Mouse (Mus musculus): Measurements from ENCODE around the gene Nmu. TPM values are rescaled to one million over a fixed set of nuclear protein-coding genes. Genes with fewer than 3 reads are reported as not detected.
A peak's percentile ranks its signal among the peaks of the same experiment; 100 is the strongest.

Gene Nmu
- polyA plus RNA-seq, 1 experiment from 2014 or later, result 10.1 TPM

- no peak overlapping the region for H3K9ac ChIP-seq (ENCODE audit: low read length)
- H3K4me3 ChIP-seq (ENCODE audit: low read depth, low read length), result no peak overlapping the region
- H3K36me3 ChIP-seq (ENCODE audit: control insufficient read depth, insufficient read depth, low read length), result no peaks in the 10 kb centered on the region
- peak; percentile 29 for TF ChIP-seq CTCF (IDR thresholded peaks at IDR 0.05; ENCODE audit: low read depth)
- no peak for TF ChIP-seq EP300 (optimal IDR thresholded peaks at IDR 0.05)
- WGBS, result 54% methylated on average over 7 of the region's 7 CpGs
- H3K27me3 ChIP-seq (ENCODE audit: control insufficient read depth, insufficient read depth, low read length), result no peaks in the 10 kb centered on the region
- DNase-seq (ENCODE audit: low spot score) (no peak), ATAC-seq (ENCODE audit: low FRiP score, low TSS enrichment) (no peak)
- no peak overlapping the region for H3K27ac ChIP-seq (replicated peaks)
- no peak overlapping the region for H3K4me2 ChIP-seq (replicated peaks; ENCODE audit: low read depth)
- no peaks in the 10 kb centered on the region for H3K4me1 ChIP-seq (replicated peaks; ENCODE audit: control insufficient read depth, insufficient read depth)
- H3K9me3 ChIP-seq (ENCODE audit: control insufficient read depth, low read length), result no peaks in the 10 kb centered on the region
Measured at GRCm38 (mm10) chr5:76351953-76352611, 11.5 kb downstream of the Nmu start.

GRCm38 (mm10) chr5:76351537-76351936, 12.1 kb downstream of the Nmu start:
- 84% methylated on average over 5 of the region's 5 CpGs for WGBS

GRCm38 (mm10) chr5:76346137-76346536, 17.5 kb downstream of the Nmu start:
- Histone ChIP-seq H3K4me3 (ENCODE audit: low read depth, low read length) (no peak overlapping the region), H3K9ac (ENCODE audit: low read length) (no peak overlapping the region), H3K4me2 (replicated peaks; ENCODE audit: low read depth) (no peak overlapping the region), H3K4me1 (replicated peaks; ENCODE audit: control insufficient read depth, insufficient read depth) (no peaks in the 10 kb centered on the region), H3K36me3 (ENCODE audit: control insufficient read depth, insufficient read depth, low read length) (no peaks in the 10 kb centered on the region), H3K9me3 (ENCODE audit: control insufficient read depth, low read length) (no peaks in the 10 kb centered on the region), H3K27me3 (ENCODE audit: control insufficient read depth, insufficient read depth, low read length) (no peaks in the 10 kb centered on the region), H3K27ac (replicated peaks) (peak overlapping the region; percentile 65; the same call in 1 of the 2 replicates)
- TF ChIP-seq CTCF (IDR thresholded peaks at IDR 0.05; ENCODE audit: low read depth) (no peak), EP300 (optimal IDR thresholded peaks at IDR 0.05) (peak; percentile 78)
- WGBS, result 40% methylated on average over 2 of the region's 2 CpGs
- ATAC-seq (ENCODE audit: low FRiP score, low TSS enrichment) (peak; percentile 91), DNase-seq (ENCODE audit: low spot score) (peak; percentile 56)

More at GRCm38 (mm10) chr5:76351537-76351936, 12.1 kb downstream of the Nmu start:
- H3K9ac ChIP-seq (ENCODE audit: low read length), result no peak overlapping the region
- no peak overlapping the region for H3K4me3 ChIP-seq (ENCODE audit: low read depth, low read length)
- no peak for ATAC-seq (ENCODE audit: low FRiP score, low TSS enrichment)
- H3K27me3 ChIP-seq (ENCODE audit: control insufficient read depth, insufficient read depth, low read length), result no peaks in the 10 kb centered on the region
- no peak overlapping the region for H3K4me2 ChIP-seq (replicated peaks; ENCODE audit: low read depth)
- no peak for DNase-seq (ENCODE audit: low spot score)
- no peak overlapping the region for H3K27ac ChIP-seq (replicated peaks)
- no peak for TF ChIP-seq EP300 (optimal IDR thresholded peaks at IDR 0.05)
- no peak for TF ChIP-seq CTCF (IDR thresholded peaks at IDR 0.05; ENCODE audit: low read depth)
- no peaks in the 10 kb centered on the region for H3K4me1 ChIP-seq (replicated peaks; ENCODE audit: control insufficient read depth, insufficient read depth)
- no peaks in the 10 kb centered on the region for H3K9me3 ChIP-seq (ENCODE audit: control insufficient read depth, low read length)
- H3K36me3 ChIP-seq (ENCODE audit: control insufficient read depth, insufficient read depth, low read length), result no peaks in the 10 kb centered on the region

DNA sequence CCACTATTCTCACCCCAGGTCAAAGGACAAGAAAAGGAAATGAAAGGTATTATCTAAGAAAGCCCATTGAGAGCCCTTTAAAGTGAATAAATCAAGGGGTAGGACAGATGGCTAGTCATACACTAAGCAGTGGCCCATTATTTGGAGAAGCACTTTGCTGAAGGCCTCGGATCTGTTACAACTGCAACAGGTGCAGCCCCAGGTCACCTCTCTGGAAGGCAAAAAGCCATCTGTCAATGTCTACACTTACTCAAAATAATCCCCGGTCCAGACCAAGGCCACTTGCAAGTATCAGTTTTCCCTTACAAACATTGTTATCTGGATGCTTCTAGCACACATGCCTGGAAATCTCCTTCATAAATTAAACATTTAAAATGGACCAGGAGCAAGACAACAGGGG, 22.7 kb downstream of the Nmu start:
- H3K36me3 ChIP-seq (ENCODE audit: control insufficient read depth, insufficient read depth, low read length), result no peaks in the 10 kb centered on the region
- H3K9ac ChIP-seq (ENCODE audit: low read length), result no peak overlapping the region
- DNase-seq (ENCODE audit: low spot score) (no peak), ATAC-seq (ENCODE audit: low FRiP score, low TSS enrichment) (no peak)
- H3K27ac ChIP-seq (replicated peaks), result no peak overlapping the region
- TF ChIP-seq CTCF (IDR thresholded peaks at IDR 0.05; ENCODE audit: low read depth) (no peak), EP300 (optimal IDR thresholded peaks at IDR 0.05) (no peak)
- no peaks in the 10 kb centered on the region for H3K4me1 ChIP-seq (replicated peaks; ENCODE audit: control insufficient read depth, insufficient read depth)
- H3K9me3 ChIP-seq (ENCODE audit: control insufficient read depth, low read length), result no peaks in the 10 kb centered on the region
- H3K27me3 ChIP-seq (ENCODE audit: control insufficient read depth, insufficient read depth, low read length), result no peaks in the 10 kb centered on the region
- H3K4me2 ChIP-seq (replicated peaks; ENCODE audit: low read depth), result no peak overlapping the region
- WGBS, result 19% methylated on average over 2 of the region's 2 CpGs
- no peak overlapping the region for H3K4me3 ChIP-seq (ENCODE audit: low read depth, low read length)

GRCm38 (mm10) chr5:76337100-76337499, 26.5 kb downstream of the Nmu start:
- no peaks in the 10 kb centered on the region for H3K4me1 ChIP-seq (replicated peaks; ENCODE audit: control insufficient read depth, insufficient read depth)
- no peak overlapping the region for H3K27ac ChIP-seq (replicated peaks)
- H3K9ac ChIP-seq (ENCODE audit: low read length), result no peak overlapping the region
- H3K9me3 ChIP-seq (ENCODE audit: control insufficient read depth, low read length), result no peaks in the 10 kb centered on the region
- no peaks in the 10 kb centered on the region for H3K36me3 ChIP-seq (ENCODE audit: control insufficient read depth, insufficient read depth, low read length)
- no peak for ATAC-seq (ENCODE audit: low FRiP score, low TSS enrichment)
- H3K4me3 ChIP-seq (ENCODE audit: low read depth, low read length), result no peak overlapping the region
- no peaks in the 10 kb centered on the region for H3K27me3 ChIP-seq (ENCODE audit: control insufficient read depth, insufficient read depth, low read length)
- H3K4me2 ChIP-seq (replicated peaks; ENCODE audit: low read depth), result no peak overlapping the region
- 83% methylated on average over 8 of the region's 8 CpGs for WGBS
- no peak for DNase-seq (ENCODE audit: low spot score)
- no peak for TF ChIP-seq CTCF (IDR thresholded peaks at IDR 0.05; ENCODE audit: low read depth)
- TF ChIP-seq EP300 (optimal IDR thresholded peaks at IDR 0.05), result no peak

DNA sequence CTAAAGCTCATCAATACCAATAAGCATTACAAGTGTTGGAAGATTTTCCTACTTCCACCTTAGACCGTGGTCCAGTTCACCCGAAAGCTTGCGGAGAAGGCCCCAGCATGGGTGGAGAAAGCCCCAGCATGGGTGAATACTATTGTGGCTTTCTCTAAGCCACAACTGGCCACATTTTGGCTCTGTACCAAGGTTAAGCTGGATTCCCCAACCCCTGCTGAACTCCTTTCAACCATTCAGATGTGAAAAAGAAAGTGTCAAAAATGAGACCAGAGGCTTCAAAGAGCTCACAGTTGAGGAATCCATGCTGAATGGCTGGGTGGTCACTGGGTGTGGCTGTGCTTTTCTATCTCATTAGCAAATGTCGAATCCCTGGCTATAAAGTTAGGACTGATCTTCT, 29.8 kb downstream of the Nmu start:
- ATAC-seq (ENCODE audit: low FRiP score, low TSS enrichment) (no peak), DNase-seq (ENCODE audit: low spot score) (no peak)
- TF ChIP-seq CTCF (IDR thresholded peaks at IDR 0.05; ENCODE audit: low read depth) (no peak), EP300 (optimal IDR thresholded peaks at IDR 0.05) (no peak)
- 85% methylated on average over 4 of the region's 4 CpGs for WGBS
- H3K4me2 ChIP-seq (replicated peaks; ENCODE audit: low read depth), result no peak overlapping the region
- no peak overlapping the region for H3K27ac ChIP-seq (replicated peaks)
- no peaks in the 10 kb centered on the region for H3K9me3 ChIP-seq (ENCODE audit: control insufficient read depth, low read length)
- no peaks in the 10 kb centered on the region for H3K36me3 ChIP-seq (ENCODE audit: control insufficient read depth, insufficient read depth, low read length)
- no peaks in the 10 kb centered on the region for H3K4me1 ChIP-seq (replicated peaks; ENCODE audit: control insufficient read depth, insufficient read depth)
- no peaks in the 10 kb centered on the region for H3K27me3 ChIP-seq (ENCODE audit: control insufficient read depth, insufficient read depth, low read length)
- no peak overlapping the region for H3K4me3 ChIP-seq (ENCODE audit: low read depth, low read length)
- no peak overlapping the region for H3K9ac ChIP-seq (ENCODE audit: low read length)
